Mouse (Mus musculus): ENCODE data around the gene Phip.

The Phip gene

DNA sequence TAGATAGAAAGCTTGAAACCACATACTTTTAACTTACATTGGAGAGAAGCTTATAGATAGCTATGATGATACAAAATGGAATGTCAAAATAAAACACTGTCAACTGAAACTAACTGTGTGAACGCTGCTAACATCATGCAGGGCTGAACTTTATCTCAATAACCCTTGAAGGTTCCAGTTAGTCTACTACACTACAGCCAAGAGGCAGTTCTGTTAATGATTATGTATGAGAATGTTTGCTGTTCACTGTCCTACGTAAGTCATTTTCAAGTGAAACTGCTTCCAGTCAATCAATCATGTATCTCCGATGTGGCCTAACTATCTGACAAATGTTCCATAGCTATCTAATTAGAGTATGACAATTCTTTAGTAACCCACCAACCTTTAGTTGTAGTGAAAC is 107.6 kb downstream of the Phip start:
- no peak for DNase-seq (ENCODE audit: low spot score)

DNA sequence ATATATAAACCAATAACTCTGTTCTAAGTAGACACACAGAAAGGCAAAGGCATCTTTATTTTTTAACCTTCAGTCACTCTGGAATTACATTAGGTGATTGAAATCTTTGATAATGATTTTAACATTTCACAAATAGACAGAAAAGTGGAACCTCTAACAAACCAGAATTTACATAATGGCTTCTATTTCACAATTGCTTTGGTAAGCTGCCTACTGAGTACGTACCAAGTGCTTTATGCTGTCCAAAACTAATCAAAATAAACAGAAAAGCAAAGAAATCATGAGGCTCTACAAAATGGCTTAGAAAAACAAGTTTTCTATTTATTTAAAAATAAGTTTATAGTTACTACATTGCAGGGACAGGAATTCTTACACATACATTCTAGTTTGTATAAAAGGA is 109.2 kb downstream of the Phip start:
- DNase-seq (ENCODE audit: low spot score) = no peak

DNA sequence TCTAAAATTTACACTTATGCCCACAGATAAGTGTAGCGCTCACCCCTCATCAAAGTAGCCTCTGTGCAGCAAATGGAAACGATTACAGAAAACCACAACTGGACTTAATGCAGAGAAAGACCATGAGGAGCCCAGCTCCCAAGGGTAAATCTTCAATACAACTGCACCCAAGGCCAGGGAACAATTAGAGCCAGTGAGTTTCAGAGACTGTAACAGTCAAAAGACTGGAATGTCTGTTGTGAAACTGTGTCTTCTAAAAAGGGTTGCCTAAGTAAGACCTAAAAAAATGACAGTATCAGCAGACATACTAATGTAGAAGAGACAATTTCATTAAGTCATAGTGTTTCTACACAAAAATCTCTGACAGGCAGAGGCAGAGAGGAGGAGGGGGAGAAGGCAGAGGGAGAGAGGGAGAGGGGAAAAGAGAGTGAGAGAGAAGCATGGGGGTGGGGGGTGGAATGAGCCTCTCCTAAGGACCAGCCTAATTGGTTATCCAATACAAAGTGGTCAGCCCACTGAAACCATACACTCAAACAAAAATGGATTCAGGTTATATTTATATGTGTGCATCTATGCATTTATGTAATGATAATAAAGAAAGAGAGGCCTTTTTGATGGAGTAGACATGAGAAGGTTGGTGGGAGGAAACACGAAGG is 113.4 kb downstream of the Phip start:
- DNase-seq (ENCODE audit: low spot score) = no peak

DNA sequence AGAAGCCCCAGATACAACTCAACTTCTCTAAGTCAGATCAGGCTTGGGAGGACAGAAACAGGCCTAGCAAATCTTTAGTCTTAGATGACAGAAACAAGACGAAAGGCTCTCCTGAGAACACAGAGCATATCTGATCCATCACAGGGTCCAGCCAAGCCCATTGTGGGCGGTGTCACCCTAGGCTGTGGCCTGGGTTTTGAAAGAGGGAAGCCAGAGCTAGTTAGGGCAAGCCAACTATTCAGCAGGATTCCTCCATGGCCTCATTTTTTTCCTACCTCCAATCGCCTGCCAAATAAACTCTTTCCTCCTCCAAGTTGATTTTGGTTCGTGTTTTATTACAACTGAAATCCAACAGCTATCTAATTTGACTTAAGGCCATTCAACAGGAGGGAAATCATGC is 114.0 kb downstream of the Phip start:
- no peak for DNase-seq (ENCODE audit: low spot score)

DNA sequence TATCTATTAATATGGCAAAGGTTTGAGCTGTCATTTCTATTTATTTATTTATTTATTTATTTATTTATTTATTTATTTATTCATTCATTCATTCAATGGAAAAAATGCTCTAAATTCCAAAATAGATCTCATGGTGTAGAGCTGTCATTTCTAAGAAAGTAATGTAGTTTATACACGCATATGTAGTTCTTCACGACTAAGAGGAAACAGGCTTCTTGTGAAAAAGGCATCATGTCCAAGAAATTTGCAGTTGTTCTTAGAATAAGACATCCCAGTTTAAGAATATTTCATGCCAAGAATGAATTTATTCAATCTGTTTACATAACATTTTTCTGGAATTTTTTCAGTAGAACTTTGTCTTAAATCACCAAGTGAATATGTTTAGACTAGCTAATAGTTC is 114.5 kb downstream of the Phip start:
- no peak for DNase-seq (ENCODE audit: low spot score)

DNA sequence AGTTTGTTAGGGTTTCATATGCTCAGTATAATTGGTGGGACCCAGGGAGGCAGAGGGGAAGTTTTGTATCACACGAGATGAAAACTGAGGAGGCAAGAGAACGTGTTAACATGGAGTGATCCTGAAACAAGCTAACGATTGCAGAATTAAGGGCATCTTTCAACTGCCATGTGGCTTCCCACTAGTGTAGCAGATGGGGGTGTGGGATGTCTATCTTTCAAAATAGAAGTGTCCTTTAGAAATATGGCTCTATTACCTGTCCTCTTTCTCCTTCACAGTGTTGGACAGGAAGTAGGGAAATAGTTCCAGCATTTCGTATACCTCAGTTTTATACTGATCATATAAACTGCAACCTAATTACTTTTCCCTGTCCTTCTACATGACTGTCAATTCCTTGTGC is 119.1 kb downstream of the Phip start:
- no peak for DNase-seq (ENCODE audit: low spot score)

DNA sequence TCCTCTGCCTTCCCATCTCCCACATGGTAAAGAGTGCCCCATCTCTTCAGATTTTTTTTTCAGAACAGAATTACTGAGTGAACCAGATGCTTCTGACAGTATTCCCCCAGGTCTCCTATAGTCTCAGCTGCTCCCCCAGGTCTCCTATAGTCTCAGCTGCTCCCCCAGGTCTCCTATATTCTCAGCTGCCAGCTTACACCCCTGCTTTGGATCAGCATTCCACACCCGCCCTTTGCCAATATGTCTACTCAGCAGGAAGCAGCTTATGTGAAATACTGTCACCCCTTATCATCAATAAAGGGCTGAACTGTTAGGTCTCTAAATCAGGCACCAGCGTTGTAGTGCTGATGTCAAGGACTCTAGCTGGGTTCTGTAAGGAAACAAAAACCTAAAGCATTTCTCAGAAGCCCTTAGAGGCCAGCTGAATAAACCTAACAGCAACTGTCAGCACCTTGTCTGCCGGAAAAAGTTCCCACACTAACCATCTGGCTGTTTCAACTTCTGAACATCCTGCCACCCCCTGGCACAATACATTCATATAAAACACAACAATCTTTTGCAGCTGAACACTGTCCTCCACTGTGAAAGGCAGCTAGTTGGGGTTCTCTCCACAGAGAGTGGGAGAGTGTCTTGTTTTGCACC is 120.2 kb downstream of the Phip start:
- DNase-seq (ENCODE audit: low spot score) = no peak

DNA sequence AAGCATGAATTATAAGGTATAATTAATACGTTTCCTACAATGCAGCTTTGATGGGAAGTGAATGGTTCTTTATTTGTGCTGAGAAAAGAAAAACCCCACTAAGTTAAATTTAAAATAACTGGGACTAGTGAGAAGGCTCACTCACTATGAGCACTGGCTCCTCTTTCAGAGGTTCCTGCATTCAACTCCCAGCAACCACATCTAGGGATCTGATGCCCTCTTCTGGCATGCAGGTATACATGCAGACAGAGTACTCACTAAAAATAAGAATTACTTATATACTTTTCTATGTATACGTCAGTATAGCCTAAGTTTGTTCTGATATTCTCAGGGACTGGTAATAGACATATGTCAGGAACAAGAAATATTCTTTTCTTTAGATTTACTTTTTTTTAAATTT is 121.3 kb downstream of the Phip start:
- DNase-seq (ENCODE audit: low spot score) = no peak

DNA sequence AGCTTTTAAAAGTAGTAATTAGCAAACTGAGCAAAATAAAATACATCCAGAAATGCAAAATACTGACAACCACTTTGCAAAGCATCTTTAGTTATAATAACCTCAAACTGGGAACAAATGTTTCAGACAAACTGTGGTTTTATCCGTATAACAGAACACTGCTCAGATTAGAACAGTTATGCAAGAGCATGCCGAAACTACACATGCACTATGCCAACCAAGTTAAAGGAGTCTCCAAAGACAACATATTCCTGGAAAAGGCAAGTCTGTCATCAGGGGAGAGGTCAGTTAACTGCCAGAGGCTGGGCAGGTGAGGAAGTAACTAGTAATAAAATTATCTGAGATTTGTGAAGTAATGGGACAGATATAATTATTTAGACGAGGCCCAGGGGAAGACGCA is 132.6 kb downstream of the Phip start:
- DNase-seq (ENCODE audit: low spot score) = no peak

DNA sequence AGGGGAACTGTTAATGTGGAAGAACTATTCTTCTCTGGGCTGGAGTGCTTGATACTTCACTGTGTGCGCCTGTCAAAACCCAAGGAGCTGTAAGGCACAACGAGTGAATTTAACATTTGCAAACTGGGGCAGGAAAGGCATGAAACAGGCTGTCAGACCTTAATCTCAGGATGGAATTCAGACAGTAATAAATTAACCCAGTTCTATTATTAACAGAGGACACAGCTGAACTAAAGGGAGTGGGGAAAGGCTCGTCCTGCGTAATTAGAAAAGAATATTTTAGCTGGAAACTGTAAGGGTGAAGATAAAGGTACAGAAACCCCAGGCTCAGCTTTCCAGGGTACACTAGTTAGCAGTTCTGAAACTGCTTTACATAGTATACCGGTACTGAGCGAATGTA is 139.4 kb downstream of the Phip start:
- DNase-seq (ENCODE audit: low spot score) = no peak

DNA sequence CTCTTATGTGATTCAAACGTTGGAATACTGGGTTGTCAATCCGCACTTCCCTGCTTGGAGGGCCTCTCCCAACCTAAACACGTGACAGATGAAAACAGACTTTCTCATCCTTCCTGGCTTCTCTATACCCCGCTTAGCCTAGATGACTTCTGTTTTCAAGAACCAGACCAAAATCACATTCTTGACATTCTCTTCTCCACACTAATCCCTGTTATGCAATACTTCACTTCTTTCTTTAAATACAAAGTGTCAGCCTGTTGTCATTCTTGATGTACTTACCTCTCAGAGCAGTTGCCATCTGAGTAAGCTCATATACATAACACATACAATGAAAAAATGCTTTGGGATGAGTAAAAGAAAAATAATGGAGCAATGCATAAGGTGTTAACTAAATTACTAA is 143.4 kb downstream of the Phip start:
- DNase-seq (ENCODE audit: low spot score) = no peak

DNA sequence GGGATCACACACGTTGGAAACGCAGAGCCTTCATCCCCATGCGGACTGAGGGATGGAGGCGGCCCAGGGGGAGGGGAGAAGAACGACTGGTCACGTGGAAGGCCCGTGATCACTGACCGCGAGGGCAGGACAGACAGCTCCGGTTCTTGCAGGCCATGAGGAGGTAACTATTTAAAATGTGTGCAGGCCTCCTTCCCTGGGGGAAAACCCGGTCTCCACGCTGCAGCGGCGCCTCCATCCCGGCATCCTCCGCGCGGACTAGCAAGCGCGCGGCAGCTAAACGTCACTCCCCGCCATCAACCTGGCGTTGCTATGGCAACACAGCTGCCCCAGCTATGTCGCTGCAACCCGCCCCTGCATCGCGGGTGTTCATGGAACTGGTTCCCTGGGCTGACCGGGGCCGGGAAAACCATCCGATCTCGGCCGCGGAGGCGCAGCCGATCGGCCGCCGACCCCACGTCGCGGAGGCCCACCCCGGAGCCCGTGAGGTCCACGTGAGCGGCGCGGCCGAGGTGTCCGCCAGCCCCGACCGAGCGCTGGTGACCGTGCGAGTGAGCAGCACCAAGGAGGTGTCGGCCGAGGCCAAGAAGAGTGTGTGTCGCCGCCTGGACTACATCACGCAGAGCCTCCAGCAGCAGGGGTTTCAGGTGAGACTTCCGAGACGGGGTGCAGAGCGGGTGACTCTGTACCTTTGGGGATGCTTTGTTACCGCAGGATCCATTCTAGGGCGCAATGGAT is 145.5 kb downstream of the Phip start:
- peak; percentile 94 for DNase-seq (ENCODE audit: low spot score)

DNA sequence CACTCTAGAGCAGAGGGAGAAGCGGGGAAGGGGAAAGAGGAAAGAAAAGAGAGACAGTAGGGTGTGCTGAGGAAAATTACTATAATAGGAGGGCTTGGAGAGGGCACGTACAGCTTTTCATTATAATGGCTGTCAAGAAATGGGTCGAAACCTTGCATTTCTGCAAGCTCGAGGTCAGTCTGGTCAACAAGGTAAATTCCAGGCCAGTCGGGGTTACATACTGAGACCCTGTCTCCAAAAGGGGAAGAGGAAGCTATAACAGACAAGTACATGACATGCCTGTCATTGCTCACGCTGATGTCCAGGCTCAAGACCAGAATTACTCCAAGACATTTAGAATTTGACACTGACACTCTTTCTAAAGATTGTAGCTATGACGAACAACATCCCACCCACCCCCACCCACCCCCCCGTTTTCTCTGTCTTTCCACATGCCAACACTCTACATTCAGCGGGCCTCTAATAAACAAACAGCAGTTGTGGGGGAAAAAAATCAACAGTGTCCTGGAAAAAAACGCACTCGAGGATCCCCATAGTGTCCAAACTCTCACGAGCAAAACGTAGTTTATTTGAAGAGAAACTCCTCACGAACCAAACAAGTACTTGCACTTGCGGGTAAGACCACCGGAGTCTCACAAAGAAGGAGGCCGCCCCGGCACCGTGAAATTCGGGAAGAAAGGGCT is 146.2 kb downstream of the Phip start, which contains the start of gene Irak1bp1:
TSS of gene Irak1bp1 (plus strand) at position 534 of the 683 bp plus-strand sequence.
- DNase-seq (ENCODE audit: low spot score) = no peak

DNA sequence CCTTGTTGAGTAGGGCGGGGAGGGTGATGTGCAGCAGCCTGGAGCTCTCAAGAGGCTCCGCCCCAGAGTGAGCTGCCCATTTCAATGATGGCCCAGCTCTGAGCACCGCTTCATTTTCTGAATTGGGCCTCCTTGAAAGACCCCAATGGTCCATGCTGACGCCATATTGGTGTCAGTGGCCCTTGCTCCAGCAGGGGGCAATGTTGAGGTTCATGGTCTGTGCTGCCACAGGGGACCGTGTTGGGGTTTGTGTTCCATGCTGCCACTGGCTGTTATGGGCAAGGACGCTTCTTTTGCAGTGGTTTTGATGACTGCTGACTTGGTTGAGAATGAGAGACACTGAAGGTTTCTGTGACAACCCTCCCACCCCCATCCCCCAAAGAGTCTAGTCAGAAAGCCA is 148.9 kb downstream of the Phip start:
- no peak for DNase-seq (ENCODE audit: low spot score)

All from MN1 (cell line).